11 mouse cellular contexts compared by ENCODE assay signal in the genomic region with DNA sequence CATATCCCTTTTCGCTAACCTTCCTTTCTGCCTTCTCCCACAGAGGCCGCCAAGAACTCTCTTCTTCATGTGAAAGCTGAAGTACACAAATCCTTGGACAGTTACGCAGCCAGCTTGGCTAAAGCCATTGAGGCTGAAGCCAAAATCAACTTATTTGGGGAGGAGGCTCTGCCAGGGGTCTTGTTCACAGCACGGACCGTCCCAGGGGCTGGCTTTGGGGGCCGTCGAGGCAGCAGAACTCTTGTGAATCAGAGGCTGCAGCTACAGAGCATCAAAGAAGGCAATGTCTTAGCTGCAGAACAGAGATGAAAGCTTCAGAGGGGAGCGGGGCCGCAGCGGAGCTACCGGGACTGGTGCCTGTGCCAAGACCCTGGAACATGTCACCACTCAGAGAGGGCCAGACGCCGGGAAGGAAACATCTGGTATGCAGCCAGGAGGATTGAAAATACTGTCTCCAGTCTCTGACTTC. TPM values are rescaled to one million over a fixed set of nuclear protein-coding genes. Genes with fewer than 3 reads are reported as not detected.
A peak's percentile ranks its signal among the peaks of the same experiment; 100 is the strongest.
DNase-seq lines count a peak whose midpoint lies in the region; ATAC-seq lines count a peak whose summit lies in the region.
"Had no signal": no experiment of that assay in that cellular context is flagged by ENCODE, and none has a peak within 500 bp of the region (broad histone marks: within the 10 kb centered on the region; RNA-seq: fewer than 3 reads in every experiment).

No protein-coding gene starts in this region.

- no peaks in the 10 kb centered on the region for H3K4me1 ChIP-seq in embryonic facial prominence, embryonic 12.5 days
- peaks cover under 1% of the 10 kb centered on the region; the same call in 1 of the 2 replicates for H3K4me1 ChIP-seq in embryonic facial prominence, embryonic 10.5 days
- peaks cover 10% of the 10 kb centered on the region for H3K4me1 ChIP-seq in stomach, embryonic 16.5 days (ENCODE audit: control insufficient read depth, insufficient read depth, low read length)

- H3K4me3 ChIP-seq in embryonic facial prominence, embryonic 12.5 days: no peak overlapping the region
- no peak overlapping the region for H3K4me3 ChIP-seq in embryonic facial prominence, embryonic 10.5 days
- no peak overlapping the region for H3K4me3 ChIP-seq in stomach, embryonic 16.5 days (replicated peaks; ENCODE audit: low read length)
- H3K4me3 ChIP-seq: forebrain, embryonic 12.5 days; liver, embryonic 15.5 days had no signal

- H3K9me3 ChIP-seq in embryonic facial prominence, embryonic 12.5 days: no peaks in the 10 kb centered on the region
- H3K9me3 ChIP-seq in embryonic facial prominence, embryonic 10.5 days: no peaks in the 10 kb centered on the region
- no peaks in the 10 kb centered on the region for H3K9me3 ChIP-seq in stomach, embryonic 16.5 days (replicated peaks; ENCODE audit: control insufficient read depth, low read length)
- H3K9me3 ChIP-seq: forebrain, embryonic 12.5 days; liver, embryonic 15.5 days had no signal

- H3K36me3 ChIP-seq in embryonic facial prominence, embryonic 12.5 days: peaks cover 41% of the 10 kb centered on the region
- H3K36me3 ChIP-seq in embryonic facial prominence, embryonic 10.5 days (replicated peaks): peaks cover 83% of the 10 kb centered on the region
- no peaks in the 10 kb centered on the region for H3K36me3 ChIP-seq in stomach, embryonic 16.5 days (ENCODE audit: control insufficient read depth, insufficient read depth, low read length)
- H3K36me3 ChIP-seq: liver, embryonic 15.5 days had no signal

- intact Hi-C loops in heart, postnatal 36 days (cut with DNase I): loop anchor here (2.0 to 10.0 kb wide), 3 partner anchors 41 to 197 kb away; a partner anchor contains a TSS

- no peak overlapping the region for H3K9ac ChIP-seq in embryonic facial prominence, embryonic 12.5 days
- peak overlapping the region; percentile 15; the same call in 1 of the 2 replicates for H3K9ac ChIP-seq in stomach, embryonic 16.5 days (ENCODE audit: low read length)
- H3K9ac ChIP-seq: forebrain, embryonic 12.5 days; liver, embryonic 15.5 days had no signal

- DNase-seq in embryonic facial prominence, embryonic 10.5 days (ENCODE audit: low spot score): no peak
- DNase-seq in ovary, postnatal 10 days (ENCODE audit: low spot score): peak; percentile 27
- no peak for DNase-seq in ovary, adult 18-20 months (ENCODE audit: low spot score)
- peak; percentile 54 to 56 for DNase-seq in heart, postnatal 36 days
- DNase-seq in embryo, embryonic 10.5 days (ENCODE audit: low spot score): no peak

- no peak overlapping the region for H3K4me2 ChIP-seq in embryonic facial prominence, embryonic 12.5 days (replicated peaks)
- 0 out of 2 replicates have a peak overlapping the region, but pooled peaks have one; percentile 4 for H3K4me2 ChIP-seq in stomach, embryonic 16.5 days (ENCODE audit: low read depth, low read length)
- H3K4me2 ChIP-seq: forebrain, embryonic 12.5 days; liver, embryonic 15.5 days had no signal

- 0 out of 2 replicates have a peak overlapping the region, but pooled peaks have one; percentile 11 for H3K27ac ChIP-seq in embryonic facial prominence, embryonic 12.5 days
- no peak overlapping the region for H3K27ac ChIP-seq in embryonic facial prominence, embryonic 10.5 days (replicated peaks)
- H3K27ac ChIP-seq in stomach, embryonic 16.5 days (ENCODE audit: low read length): peak overlapping the region; percentile 77
- H3K27ac ChIP-seq: forebrain, embryonic 12.5 days; kidney, postnatal 0 days; liver, embryonic 15.5 days had no signal

- 79% methylated on average over 13 of the region's 13 CpGs for WGBS in embryonic facial prominence, embryonic 12.5 days
- 91% methylated on average over 13 of the region's 13 CpGs for WGBS in embryonic facial prominence, embryonic 10.5 days
- 57% methylated on average over 13 of the region's 13 CpGs for WGBS in stomach, embryonic 16.5 days

- ATAC-seq in embryonic facial prominence, embryonic 12.5 days (ENCODE audit: insufficient number of reproducible peaks, insufficient read depth, low FRiP score, low TSS enrichment): no peak
- ATAC-seq in stomach, embryonic 16.5 days (ENCODE audit: insufficient read depth, low FRiP score): peak; percentile 60
- no peak for ATAC-seq in inflammation-experienced regulatory T-cells, adult 6 months

- no peaks in the 10 kb centered on the region for H3K27me3 ChIP-seq in embryonic facial prominence, embryonic 12.5 days
- no peaks in the 10 kb centered on the region for H3K27me3 ChIP-seq in embryonic facial prominence, embryonic 10.5 days (replicated peaks; ENCODE audit: low read depth, poor library complexity, severe bottlenecking)
- H3K27me3 ChIP-seq in stomach, embryonic 16.5 days (ENCODE audit: control insufficient read depth, insufficient read depth, low read length): no peaks in the 10 kb centered on the region
- H3K27me3 ChIP-seq: forebrain, embryonic 12.5 days; liver, embryonic 15.5 days had no signal

RNA-seq across cellular contexts. Expression of a gene that starts 25.8 kb away (rescaled TPM):
- polyA plus RNA-seq in embryonic facial prominence, embryonic 12.5 days (2016; fragmentation: Nextera tagmentation; extraction: Ambion mirVana): 2.3 and 2.4 TPM in 2 replicates
- polyA plus RNA-seq in embryonic facial prominence, embryonic 10.5 days (2016; fragmentation: Nextera tagmentation; extraction: Ambion mirVana): 1.7 TPM in 2 replicates
- 1 to 10 TPM; 1.3 to 1.8 TPM for total RNA-seq in heart, postnatal 36 days (2021)
- 1.1 and 1.2 TPM in 2 replicates for polyA plus RNA-seq in stomach, embryonic 16.5 days (2015; fragmentation: Nextera tagmentation; extraction: Ambion mirVana)
- polyA plus RNA-seq in inflammation-experienced regulatory T-cells, adult 6 months (2017; shearing (Covaris generic)): not detected

Comparison
In these comparisons a context has a peak if more than half of its experiments do, and no peak if none do; other contexts are left out.
1. DNase-seq: peak in ovary, postnatal 10 days (single experiment) and heart, postnatal 36 days (2 of 2); none in embryonic facial prominence, embryonic 10.5 days (single experiment), ovary, adult 18-20 months (single experiment) and embryo, embryonic 10.5 days (single experiment).